Mouse (Mus musculus): ENCODE measurements around the gene Ikbke. TPM values are rescaled to one million over a fixed set of nuclear protein-coding genes. Genes with fewer than 3 reads are reported as not detected.

Ikbke gene
- total and polyA plus RNA-seq, 3 experiments: 14.0 to 43.8 (median 29.5) TPM

- dilution Hi-C loops (cut with MboI; ENCODE audit: extremely low pct_ligation_motif_present, extremely low pct_unique_long_range_greater_than_20kb, low sequenced_read_pairs) (no loop called here), in situ Hi-C loops (cut with MboI; ENCODE audit: low pct_ligation_motif_present, low pct_unique_long_range_greater_than_20kb, low sequenced_read_pairs) (no loop called here)
- H3K79me2 ChIP-seq (replicated peaks; ENCODE audit: control insufficient read depth, extremely low read depth, insufficient read depth, poor library complexity, severe bottlenecking): no peaks in the 10 kb centered on the region
Measured at GRCm38 (mm10) chr1:131206342-131206741, 73.1 kb downstream of the Ikbke start.

GRCm38 (mm10) chr1:131204461-131204860 is 74.9 kb downstream of the Ikbke start:
- no peaks in the 10 kb centered on the region for H3K79me2 ChIP-seq (replicated peaks; ENCODE audit: control insufficient read depth, extremely low read depth, insufficient read depth, poor library complexity, severe bottlenecking)
- peak overlapping the region; percentile 21; the same call in 1 of the 2 replicates for H3K4me2 ChIP-seq (ENCODE audit: insufficient read depth, low read depth, poor library complexity, severe bottlenecking)
- H3K9me3 ChIP-seq (replicated peaks; ENCODE audit: low read length): no peaks in the 10 kb centered on the region
- no peaks in the 10 kb centered on the region for H3K27me3 ChIP-seq (replicated peaks)
- H3K9ac ChIP-seq (ENCODE audit: insufficient read depth, low read depth): no peak overlapping the region
- peak; percentile 69 for DNase-seq (ENCODE audit: extremely low read depth)
- H3K4me1 ChIP-seq (ENCODE audit: control insufficient read depth in 1 of 2, insufficient read depth in 2 of 2): peaks cover 30 to 49% of the 10 kb centered on the region in 2 experiments
- H3K4me3 ChIP-seq (replicated peaks in 1 of 3; ENCODE audit: low read depth in 2 of 3, low read length in 2 of 3, poor library complexity in 1 of 3): no peak overlapping the region
- H3K27ac ChIP-seq (ENCODE audit: insufficient read depth, low read depth): no peak overlapping the region; the same call in 1 of the 2 replicates
- in situ Hi-C loops (cut with MboI; ENCODE audit: low pct_ligation_motif_present, low pct_unique_long_range_greater_than_20kb, low sequenced_read_pairs) (no loop called here), dilution Hi-C loops (cut with MboI; ENCODE audit: extremely low pct_ligation_motif_present, extremely low pct_unique_long_range_greater_than_20kb, low sequenced_read_pairs) (no loop called here)
- no peaks in the 10 kb centered on the region for H3K36me3 ChIP-seq (replicated peaks in 1 of 2; ENCODE audit: control insufficient read depth in 1 of 2, insufficient read depth in 1 of 2, low read length in 1 of 2)
- TF ChIP-seq CHD1 (IDR thresholded peaks at IDR 0.05; ENCODE audit: low read depth, low read length) (no peak), ZKSCAN1 (IDR thresholded peaks at IDR 0.05; ENCODE audit: borderline replicate concordance, low read depth, low read length) (no peak), ZNF384 (IDR thresholded peaks at IDR 0.05; ENCODE audit: low read depth, low read length) (no peak), BHLHE40 (IDR thresholded peaks at IDR 0.05; ENCODE audit: low read depth, low read length) (peak; percentile 45; the same call in 1 of the 2 replicates), POLR2A (IDR thresholded peaks at IDR 0.05; ENCODE audit: low read depth, low read length) (peak; percentile 31; the same call in 1 of the 2 replicates), SIN3A (IDR thresholded peaks at IDR 0.05; ENCODE audit: low read length) (peak; percentile 30; the same call in 1 of the 2 replicates), KAT2A (IDR thresholded peaks at IDR 0.05; ENCODE audit: insufficient replicate concordance, low read length) (no peak), E2F4 (IDR thresholded peaks at IDR 0.05; ENCODE audit: insufficient replicate concordance, low read depth, low read length) (no peak), EP300 (IDR thresholded peaks at IDR 0.05; ENCODE audit: low read length) (peak; percentile 83), ELF1 (IDR thresholded peaks at IDR 0.05; ENCODE audit: low read depth, low read length) (no peak), ETS1 (conservative IDR thresholded peaks at IDR 0.05; ENCODE audit: low read depth, low read length) (peak; percentile 70), GABPA (IDR thresholded peaks at IDR 0.05; ENCODE audit: insufficient replicate concordance, low read depth, low read length) (no peak), MYC (IDR thresholded peaks at IDR 0.05; ENCODE audit: low read depth, low read length) (peak; percentile 45; the same call in 1 of the 2 replicates), TBP (conservative IDR thresholded peaks at IDR 0.05; ENCODE audit: low read depth, low read length) (0 out of 2 replicates have a peak, but pooled peaks have one; percentile 49), MAZ (IDR thresholded peaks at IDR 0.05; ENCODE audit: low read depth, low read length) (no peak), CTCF (conservative IDR thresholded peaks at IDR 0.05 in 1 of 2, IDR thresholded peaks at IDR 0.05 in 1 of 2; ENCODE audit: low read depth in 2 of 2, low read length in 2 of 2) (no peak), NRF1 (IDR thresholded peaks at IDR 0.05; ENCODE audit: low read depth, low read length) (no peak), SMC3 (IDR thresholded peaks at IDR 0.05; ENCODE audit: low read depth, low read length) (no peak), ZC3H11A (IDR thresholded peaks at IDR 0.05; ENCODE audit: low read depth, low read length) (no peak), MXI1 (IDR thresholded peaks at IDR 0.05; ENCODE audit: low read depth, low read length) (no peak), MAFK (IDR thresholded peaks at IDR 0.05; ENCODE audit: insufficient replicate concordance, low read length) (no peak), USF2 (conservative IDR thresholded peaks at IDR 0.05; ENCODE audit: low read depth, low read length) (no peak), IRF4 (IDR thresholded peaks at IDR 0.05; ENCODE audit: low read depth, low read length) (no peak), NELFE (IDR thresholded peaks at IDR 0.05; ENCODE audit: low read depth, low read length) (no peak), PAX5 (IDR thresholded peaks at IDR 0.05; ENCODE audit: low read length) (no peak), POLR2AphosphoS2 (IDR thresholded peaks at IDR 0.05; ENCODE audit: low read depth, low read length) (no peak), RCOR1 (conservative IDR thresholded peaks at IDR 0.05; ENCODE audit: low read depth, low read length) (no peak), MAX (IDR thresholded peaks at IDR 0.05; ENCODE audit: low read length) (no peak), USF1 (IDR thresholded peaks at IDR 0.05; ENCODE audit: low read depth, low read length) (no peak), CHD2 (IDR thresholded peaks at IDR 0.05; ENCODE audit: low read length) (no peak), UBTF (IDR thresholded peaks at IDR 0.05; ENCODE audit: low read depth, low read length) (no peak), RAD21 (IDR thresholded peaks at IDR 0.05; ENCODE audit: low read depth, low read length) (no peak)

More at GRCm38 (mm10) chr1:131206342-131206741, 73.1 kb downstream of the Ikbke start:
- Histone ChIP-seq H3K9ac (ENCODE audit: insufficient read depth, low read depth) (no peak overlapping the region), H3K4me1 (ENCODE audit: control insufficient read depth in 1 of 2, insufficient read depth in 2 of 2) (peaks cover 18 to 33% of the 10 kb centered on the region in 2 experiments), H3K27me3 (replicated peaks) (no peaks in the 10 kb centered on the region), H3K4me3 (replicated peaks in 1 of 3; ENCODE audit: low read depth in 2 of 3, low read length in 2 of 3, poor library complexity in 1 of 3) (no peak overlapping the region), H3K36me3 (replicated peaks in 1 of 2; ENCODE audit: control insufficient read depth in 1 of 2, insufficient read depth in 1 of 2, low read length in 1 of 2) (no peaks in the 10 kb centered on the region), H3K9me3 (replicated peaks; ENCODE audit: low read length) (no peaks in the 10 kb centered on the region), H3K27ac (ENCODE audit: insufficient read depth, low read depth) (no peak overlapping the region), H3K4me2 (ENCODE audit: insufficient read depth, low read depth, poor library complexity, severe bottlenecking) (no peak overlapping the region)
- TF ChIP-seq ZMIZ1 (IDR thresholded peaks at IDR 0.05; ENCODE audit: low read depth, low read length) (no peak), NELFE (IDR thresholded peaks at IDR 0.05; ENCODE audit: low read depth, low read length) (no peak), TBP (conservative IDR thresholded peaks at IDR 0.05; ENCODE audit: low read depth, low read length) (no peak), CTCF (conservative IDR thresholded peaks at IDR 0.05 in 1 of 2, IDR thresholded peaks at IDR 0.05 in 1 of 2; ENCODE audit: low read depth in 2 of 2, low read length in 2 of 2) (no peak), BHLHE40 (IDR thresholded peaks at IDR 0.05; ENCODE audit: low read depth, low read length) (no peak), USF1 (IDR thresholded peaks at IDR 0.05; ENCODE audit: low read depth, low read length) (no peak), EP300 (IDR thresholded peaks at IDR 0.05; ENCODE audit: low read length) (no peak)
- no peak for DNase-seq (ENCODE audit: extremely low read depth)
